8 mouse cellular contexts compared by ENCODE assay signal in the genomic region with DNA sequence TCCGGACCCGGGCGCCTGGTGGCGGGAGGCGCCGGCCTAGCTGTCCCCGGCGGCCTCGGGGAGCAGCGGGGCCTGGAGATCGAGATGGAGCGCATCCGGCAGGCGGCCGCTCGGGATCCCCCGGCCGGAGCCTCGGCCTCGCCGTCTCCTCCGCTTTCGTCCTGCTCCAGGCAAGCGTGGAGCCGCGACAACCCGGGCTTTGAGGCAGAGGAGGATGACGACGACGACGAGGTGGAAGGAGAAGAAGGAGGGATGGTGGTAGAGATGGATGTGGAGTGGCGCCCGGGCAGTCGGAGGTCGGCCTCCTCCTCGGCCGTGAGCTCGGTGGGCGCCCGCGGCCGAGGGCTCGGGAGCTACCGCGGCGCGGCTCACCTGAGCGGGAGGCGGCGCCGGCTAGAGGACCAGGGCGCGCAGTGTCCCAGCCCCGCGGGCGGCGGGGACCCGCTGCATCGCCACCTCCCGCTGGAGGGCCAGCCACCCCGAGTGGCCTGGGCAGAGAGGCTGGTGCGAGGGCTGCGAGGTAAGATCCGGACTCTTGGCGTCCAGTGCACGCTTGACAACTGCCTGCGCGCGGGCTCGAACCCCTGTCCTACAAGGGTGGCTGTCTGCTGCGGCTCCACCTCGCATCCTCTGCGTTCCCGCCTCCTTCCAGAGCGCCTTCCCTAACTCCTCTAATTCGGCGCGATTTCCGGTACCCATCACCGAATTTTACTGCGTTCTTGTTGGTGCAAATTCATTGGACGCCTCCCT. TPM values are rescaled to one million over a fixed set of nuclear protein-coding genes. Genes with fewer than 3 reads are reported as not detected.
DNase-seq lines count a peak whose midpoint lies in the region; ATAC-seq and TF ChIP-seq lines count a peak whose summit lies in the region.

No protein-coding gene starts in this region.

- no peaks in the 10 kb centered on the region for H3K9me3 ChIP-seq in embryonic facial prominence, embryonic 15.5 days (replicated peaks)
- no peaks in the 10 kb centered on the region for H3K9me3 ChIP-seq in heart, embryonic 11.5 days (replicated peaks; ENCODE audit: control insufficient read depth, low read length)
- no peaks in the 10 kb centered on the region for H3K9me3 ChIP-seq in kidney, embryonic 14.5 days (ENCODE audit: control insufficient read depth, low read length)
- H3K9me3 ChIP-seq in midbrain, embryonic 16.5 days (replicated peaks; ENCODE audit: control insufficient read depth, low read length, poor library complexity, severe bottlenecking): 0 out of 2 replicates have a peak, but pooled peaks cover 3% of the 10 kb centered on the region

- peak; percentile 22 to 61 for DNase-seq in urinary bladder, adult 18-20 months (ENCODE audit: low spot score in 2 of 2)
- DNase-seq in urinary bladder, postnatal 10 days (ENCODE audit: low spot score): no peak
- peak; percentile 24 for DNase-seq in liver, adult 2 months (ENCODE audit: extremely low read depth, low read depth, low spot score)
- peak; percentile 77 for DNase-seq in testis, postnatal 10 days (ENCODE audit: low spot score)

- peak overlapping the region; percentile 76 for H3K4me3 ChIP-seq in embryonic facial prominence, embryonic 15.5 days (replicated peaks)
- peak overlapping the region; percentile 86 for H3K4me3 ChIP-seq in heart, embryonic 11.5 days (ENCODE audit: low read depth, low read length)
- H3K4me3 ChIP-seq in kidney, embryonic 14.5 days (ENCODE audit: low read length): peak overlapping the region; percentile 87
- H3K4me3 ChIP-seq in liver, adult 2 months (ENCODE audit: insufficient read depth, low read depth, low read length): peak overlapping the region; percentile 98
- H3K4me3 ChIP-seq in midbrain, embryonic 16.5 days (ENCODE audit: low read depth, low read length): peak overlapping the region; percentile 88

- H3K27ac ChIP-seq in embryonic facial prominence, embryonic 15.5 days (replicated peaks): peak overlapping the region; percentile 92
- H3K27ac ChIP-seq in heart, embryonic 11.5 days (ENCODE audit: low read depth, low read length): peak overlapping the region; percentile 86
- peak overlapping the region; percentile 96 for H3K27ac ChIP-seq in kidney, embryonic 14.5 days (ENCODE audit: low read depth, low read length)
- H3K27ac ChIP-seq in liver, adult 2 months (replicated peaks; ENCODE audit: insufficient read depth, low read depth, low read length): peak overlapping the region; percentile 40
- H3K27ac ChIP-seq in midbrain, embryonic 16.5 days (ENCODE audit: low read length): peak overlapping the region; percentile 95

- 0 out of 2 replicates have a peak, but pooled peaks cover 2% of the 10 kb centered on the region for H3K36me3 ChIP-seq in embryonic facial prominence, embryonic 15.5 days
- no peaks in the 10 kb centered on the region for H3K36me3 ChIP-seq in heart, embryonic 11.5 days (ENCODE audit: control insufficient read depth, insufficient read depth, low read length)
- peaks cover 15% of the 10 kb centered on the region for H3K36me3 ChIP-seq in kidney, embryonic 14.5 days (ENCODE audit: control insufficient read depth, insufficient read depth, low read length)
- H3K36me3 ChIP-seq in liver, adult 2 months (ENCODE audit: control insufficient read depth, insufficient read depth, low read length): no peaks in the 10 kb centered on the region
- peaks cover 7% of the 10 kb centered on the region for H3K36me3 ChIP-seq in midbrain, embryonic 16.5 days (ENCODE audit: control insufficient read depth, insufficient read depth, low read length)

- no peaks in the 10 kb centered on the region for H3K27me3 ChIP-seq in embryonic facial prominence, embryonic 15.5 days
- no peaks in the 10 kb centered on the region for H3K27me3 ChIP-seq in heart, embryonic 11.5 days (ENCODE audit: control insufficient read depth, insufficient read depth, low read length)
- H3K27me3 ChIP-seq in kidney, embryonic 14.5 days (ENCODE audit: control insufficient read depth, insufficient read depth, low read length): no peaks in the 10 kb centered on the region
- no peaks in the 10 kb centered on the region for H3K27me3 ChIP-seq in liver, adult 2 months (ENCODE audit: control insufficient read depth, insufficient read depth, low read length)
- H3K27me3 ChIP-seq in midbrain, embryonic 16.5 days (ENCODE audit: control insufficient read depth, insufficient read depth, low read depth, low read length): no peaks in the 10 kb centered on the region

- H3K4me2 ChIP-seq in embryonic facial prominence, embryonic 15.5 days (replicated peaks): peak overlapping the region; percentile 69
- peak overlapping the region; percentile 74 for H3K4me2 ChIP-seq in heart, embryonic 11.5 days
- peak overlapping the region; percentile 79 for H3K4me2 ChIP-seq in kidney, embryonic 14.5 days (replicated peaks; ENCODE audit: low read depth, low read length)
- peak overlapping the region; percentile 68 for H3K4me2 ChIP-seq in midbrain, embryonic 16.5 days (ENCODE audit: low read length)

- TF ChIP-seq POLR2A in liver, adult 2 months (IDR thresholded peaks at IDR 0.05; ENCODE audit: extremely low read depth, insufficient read depth, low read length): no peak

- peak overlapping the region; percentile 86 for H3K9ac ChIP-seq in embryonic facial prominence, embryonic 15.5 days
- peak overlapping the region; percentile 95 for H3K9ac ChIP-seq in heart, embryonic 11.5 days (ENCODE audit: low read depth, low read length)
- peak overlapping the region; percentile 96 for H3K9ac ChIP-seq in kidney, embryonic 14.5 days (ENCODE audit: low read depth, low read length)
- H3K9ac ChIP-seq in liver, adult 2 months (ENCODE audit: low read depth, low read length): peak overlapping the region; percentile 91
- H3K9ac ChIP-seq in midbrain, embryonic 16.5 days (ENCODE audit: low read depth, low read length): peak overlapping the region; percentile 96

- H3K79me2 ChIP-seq in liver, adult 2 months (ENCODE audit: control insufficient read depth, insufficient read depth, low read length): peaks cover 7% of the 10 kb centered on the region; the same call in 1 of the 2 replicates

- peaks cover 12% of the 10 kb centered on the region; the same call in 1 of the 2 replicates for H3K4me1 ChIP-seq in embryonic facial prominence, embryonic 15.5 days
- peaks cover 4% of the 10 kb centered on the region for H3K4me1 ChIP-seq in heart, embryonic 11.5 days (ENCODE audit: control insufficient read depth, insufficient read depth, low read length)
- peaks cover 9% of the 10 kb centered on the region; the same call in 1 of the 2 replicates for H3K4me1 ChIP-seq in kidney, embryonic 14.5 days (ENCODE audit: control insufficient read depth, insufficient read depth, low read length)
- peaks cover 5% of the 10 kb centered on the region; the same call in 1 of the 2 replicates for H3K4me1 ChIP-seq in liver, adult 2 months (ENCODE audit: control insufficient read depth, insufficient read depth, low read length)
- H3K4me1 ChIP-seq in midbrain, embryonic 16.5 days (ENCODE audit: control insufficient read depth, insufficient read depth, low read length): peaks cover 19% of the 10 kb centered on the region

- peak; percentile 65 for ATAC-seq in embryonic facial prominence, embryonic 15.5 days (ENCODE audit: insufficient number of reproducible peaks, low FRiP score, low TSS enrichment, low read depth)
- peak; percentile 60; the same call in 1 of the 2 replicates for ATAC-seq in heart, embryonic 11.5 days (replicated peaks; ENCODE audit: insufficient number of reproducible peaks, low FRiP score, low TSS enrichment)
- peak; percentile 75 for ATAC-seq in kidney, embryonic 14.5 days (ENCODE audit: low FRiP score, low TSS enrichment)
- ATAC-seq in midbrain, embryonic 16.5 days: peak; percentile 85

- no peak for TF ChIP-seq CTCF in liver, adult 2 months (IDR thresholded peaks at IDR 0.05; ENCODE audit: low read depth, low read length)

- WGBS in embryonic facial prominence, embryonic 15.5 days: under 1% methylated on average over 62 of the region's 82 CpGs
- under 1% methylated on average over 73 of the region's 82 CpGs for WGBS in heart, embryonic 11.5 days (ENCODE audit: insufficient replicate concordance)
- WGBS in kidney, embryonic 14.5 days: under 1% methylated on average over 54 of the region's 82 CpGs
- WGBS in liver, adult 2 months: 1% methylated on average over 81 of the region's 82 CpGs
- under 1% methylated on average over 66 of the region's 82 CpGs for WGBS in midbrain, embryonic 16.5 days

RNA-seq across cellular contexts. Expression of a gene that starts 0.6 kb away (rescaled TPM):
- polyA plus RNA-seq in embryonic facial prominence, embryonic 15.5 days (2015; fragmentation: Nextera tagmentation; extraction: Ambion mirVana): 18.4 and 19.9 TPM in 2 replicates
- 10.9 and 11.4 TPM in 2 replicates for polyA plus RNA-seq in heart, embryonic 11.5 days (2014; fragmentation: Nextera tagmentation; extraction: Ambion mirVana)
- 15.3 and 29.3 TPM in 2 replicates for polyA plus RNA-seq in kidney, embryonic 14.5 days (2014; fragmentation: Nextera tagmentation; extraction: Ambion mirVana)
- 11.1 and 11.2 TPM in 2 replicates for total RNA-seq in liver, adult 2 months (2014; rRNA removed)
- polyA plus RNA-seq in liver, adult 2 months (2012; rRNA removed): 5.7 and 5.8 TPM in 2 replicates
- 7.6 and 8.1 TPM in 2 replicates for polyA plus RNA-seq in midbrain, embryonic 16.5 days (2015; fragmentation: Nextera tagmentation; extraction: Ambion mirVana)

RNA-seq across cellular contexts. Expression of a gene that starts 25.0 kb away (rescaled TPM):
- polyA plus RNA-seq in embryonic facial prominence, embryonic 15.5 days (2015; fragmentation: Nextera tagmentation; extraction: Ambion mirVana): 431 and 448 TPM in 2 replicates
- polyA plus RNA-seq in heart, embryonic 11.5 days (2014; fragmentation: Nextera tagmentation; extraction: Ambion mirVana): 1.3 and 2.3 TPM in 2 replicates
- polyA plus RNA-seq in kidney, embryonic 14.5 days (2014; fragmentation: Nextera tagmentation; extraction: Ambion mirVana): 6.5 and 6.7 TPM in 2 replicates
- total RNA-seq in liver, adult 2 months (2014; rRNA removed): 29.8 and 39.8 TPM in 2 replicates
- 16.7 and 19.3 TPM in 2 replicates for polyA plus RNA-seq in liver, adult 2 months (2012; rRNA removed)
- 12.0 and 49.9 TPM in 2 replicates for polyA plus RNA-seq in midbrain, embryonic 16.5 days (2015; fragmentation: Nextera tagmentation; extraction: Ambion mirVana)

RNA-seq across cellular contexts. Expression of a gene that starts 48.3 kb away (rescaled TPM):
- polyA plus RNA-seq in embryonic facial prominence, embryonic 15.5 days (2015; fragmentation: Nextera tagmentation; extraction: Ambion mirVana): 12.4 and 12.8 TPM in 2 replicates
- 9.2 and 9.9 TPM in 2 replicates for polyA plus RNA-seq in heart, embryonic 11.5 days (2014; fragmentation: Nextera tagmentation; extraction: Ambion mirVana)
- polyA plus RNA-seq in kidney, embryonic 14.5 days (2014; fragmentation: Nextera tagmentation; extraction: Ambion mirVana): 15.9 and 16.3 TPM in 2 replicates
- 6.7 and 7.5 TPM in 2 replicates for total RNA-seq in liver, adult 2 months (2014; rRNA removed)
- 1.1 and 1.4 TPM in 2 replicates for polyA plus RNA-seq in liver, adult 2 months (2012; rRNA removed)
- polyA plus RNA-seq in midbrain, embryonic 16.5 days (2015; fragmentation: Nextera tagmentation; extraction: Ambion mirVana): 10.4 and 12.6 TPM in 2 replicates

Comparison
In these comparisons a context has a peak if more than half of its experiments do, and no peak if none do; other contexts are left out.
1. H3K27ac ChIP-seq: peak in every context shown above with its lines; median percentile 96 in kidney, embryonic 14.5 days; 95 in midbrain, embryonic 16.5 days; 92 in embryonic facial prominence, embryonic 15.5 days; 86 in heart, embryonic 11.5 days; 40 in liver, adult 2 months.